Mouse (Mus musculus): ENCODE measurements around the gene Tenm4.

Gene Tenm4

DNA sequence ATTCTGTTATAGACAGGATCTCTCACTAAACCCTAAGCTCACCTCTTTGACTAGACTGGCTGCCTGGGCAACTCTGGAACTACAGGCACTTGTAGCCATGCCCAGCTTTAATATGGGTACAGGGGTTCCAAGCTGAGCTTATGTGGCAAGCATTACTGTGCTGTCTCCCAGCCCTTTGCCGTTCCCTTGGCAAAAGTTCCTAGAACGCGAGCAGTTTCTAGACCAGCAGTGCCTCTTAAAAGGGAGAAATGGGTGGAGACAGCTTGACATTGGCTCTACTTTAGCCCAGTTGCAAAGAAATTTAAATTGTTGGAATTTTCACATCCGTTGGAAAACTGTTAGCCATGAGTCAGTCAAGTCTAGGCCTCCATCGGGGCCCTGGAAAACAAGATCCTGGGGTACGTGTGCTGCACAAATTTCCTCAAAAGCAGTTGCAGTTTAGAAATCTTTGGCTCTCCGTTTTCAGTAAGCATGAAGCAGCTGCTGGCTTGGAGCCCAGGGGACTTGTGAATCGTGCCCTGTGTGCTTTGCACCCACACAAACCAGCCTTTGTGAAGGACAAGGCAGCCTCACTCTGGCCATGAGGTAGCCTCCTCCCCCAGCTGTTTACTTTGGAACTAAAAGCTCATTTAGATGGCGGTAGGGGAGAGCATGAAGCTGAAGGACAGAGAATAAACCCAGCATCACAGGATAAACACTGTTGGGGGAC lies 625.1 kb downstream of the Tenm4 start:
- no peak for DNase-seq (ENCODE audit: extremely low spot score, low read depth, low spot score)

- DNase-seq (ENCODE audit: extremely low spot score, low read depth, low spot score): no peak
Measured at GRCm38 (mm10) chr7:96796788-96797485, 625.9 kb downstream of the Tenm4 start.

GRCm38 (mm10) chr7:96797716-96798332 lies 626.8 kb downstream of the Tenm4 start:
- no peak for DNase-seq (ENCODE audit: extremely low spot score, low read depth, low spot score)

DNA sequence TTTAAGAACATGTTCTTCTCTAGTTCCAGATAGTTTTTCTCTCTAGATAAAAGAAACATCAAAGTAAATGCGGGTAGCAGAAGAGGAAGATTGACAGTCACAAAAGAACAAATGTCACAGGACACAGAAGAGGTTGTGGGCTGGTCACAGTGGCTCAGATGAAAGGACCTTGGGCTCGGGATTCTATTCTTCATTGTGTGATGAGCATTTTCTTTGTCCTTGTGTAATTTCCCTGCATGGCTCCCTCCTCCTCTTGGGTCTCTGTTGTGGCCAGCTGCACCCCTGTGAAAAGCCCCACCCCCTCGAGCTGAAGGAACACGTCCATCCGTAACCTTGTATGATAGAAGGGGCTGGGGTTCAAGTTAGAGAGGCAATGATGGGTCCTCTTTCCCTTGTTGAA lies 628.8 kb downstream of the Tenm4 start:
- DNase-seq (ENCODE audit: extremely low spot score, low read depth, low spot score): no peak

DNA sequence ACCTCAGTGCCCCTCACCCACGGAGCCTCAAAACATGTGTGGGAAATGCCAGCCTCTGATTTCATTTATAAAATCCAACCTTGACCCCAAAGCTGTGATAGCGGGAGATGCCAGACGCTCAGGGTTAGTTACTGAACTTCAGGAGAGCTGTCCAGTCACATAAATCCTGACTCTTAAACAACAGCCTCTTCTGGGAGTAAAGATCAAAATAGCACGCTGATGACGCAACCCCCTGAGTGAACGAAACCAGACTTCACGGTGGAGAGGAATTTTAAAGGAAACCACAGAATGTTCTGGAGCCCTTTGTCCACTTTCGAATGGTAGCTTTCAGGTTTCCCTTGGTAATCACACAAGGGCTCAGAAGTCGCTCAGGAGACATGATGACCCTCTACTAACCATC lies 630.3 kb downstream of the Tenm4 start:
- no peak for DNase-seq (ENCODE audit: extremely low spot score, low read depth, low spot score)

- no peak for DNase-seq (ENCODE audit: extremely low spot score, low read depth, low spot score)
Measured at GRCm38 (mm10) chr7:96802216-96802615, 631.2 kb downstream of the Tenm4 start.

- DNase-seq (ENCODE audit: extremely low spot score, low read depth, low spot score): no peak
Measured at GRCm38 (mm10) chr7:96806561-96806960, 635.5 kb downstream of the Tenm4 start.

DNA sequence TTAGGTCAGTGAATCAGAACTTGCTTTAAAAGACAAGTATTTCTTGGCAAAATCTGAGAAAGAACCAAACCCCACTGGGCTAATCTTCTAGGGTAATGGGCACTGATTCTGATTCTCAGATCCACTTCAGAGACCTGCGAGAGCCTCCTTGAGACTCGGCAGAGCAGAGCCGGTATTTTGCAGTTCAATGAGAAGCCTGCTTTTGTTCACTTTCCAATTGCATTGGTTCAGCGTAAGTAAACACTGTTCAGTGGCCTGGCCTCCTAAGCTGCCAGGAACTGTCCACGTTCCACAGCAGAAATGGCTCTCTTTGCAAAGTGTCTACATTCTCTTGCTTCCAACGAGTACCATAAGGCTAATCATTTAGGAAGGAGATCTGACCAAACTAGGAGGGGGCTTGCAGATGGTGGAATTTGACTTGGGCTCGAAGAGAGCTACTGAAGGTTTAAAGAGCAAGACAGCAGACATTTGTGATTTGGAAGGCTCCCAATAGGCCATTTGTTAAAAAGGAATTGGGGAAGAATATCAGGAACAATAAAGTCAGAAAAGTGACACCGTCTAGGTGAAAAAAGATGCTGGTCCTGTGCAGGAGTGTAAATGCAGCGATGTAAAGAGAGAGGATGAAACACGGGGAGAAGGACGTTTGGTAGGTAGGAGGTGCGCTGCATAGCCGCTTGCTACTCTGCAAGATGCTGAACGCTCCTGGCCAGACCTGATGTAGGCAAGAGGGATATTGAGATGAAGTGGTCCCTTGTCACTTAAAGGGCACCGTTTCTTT lies 636.4 kb downstream of the Tenm4 start:
- DNase-seq (ENCODE audit: extremely low spot score, low read depth, low spot score): no peak

GRCm38 (mm10) chr7:96808059-96808646 lies 637.1 kb downstream of the Tenm4 start:
- no peak for DNase-seq (ENCODE audit: extremely low spot score, low read depth, low spot score)

- DNase-seq (ENCODE audit: extremely low spot score, low read depth, low spot score): no peak
Measured at GRCm38 (mm10) chr7:96811691-96812090, 640.6 kb downstream of the Tenm4 start.

DNA sequence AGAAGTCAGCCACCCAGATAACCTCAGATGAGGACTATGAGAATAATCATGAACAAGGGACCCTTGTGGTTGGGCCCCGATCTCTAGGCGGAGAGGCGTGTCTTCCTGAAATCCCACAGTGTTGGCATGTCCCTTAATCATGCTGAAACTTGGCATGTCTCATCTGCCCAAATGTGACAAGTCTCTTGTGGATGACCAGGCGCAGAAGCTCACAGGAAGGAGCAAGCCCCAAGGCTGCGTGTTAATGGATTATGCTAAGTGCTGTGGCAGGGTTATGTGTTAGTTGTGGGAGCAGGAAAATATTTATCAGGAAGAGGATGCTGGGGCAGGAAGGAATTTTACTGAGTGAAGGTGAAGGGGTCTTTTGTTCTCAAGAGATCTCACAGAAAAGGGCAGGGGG lies 642.0 kb downstream of the Tenm4 start:
- no peak for DNase-seq (ENCODE audit: extremely low spot score, low read depth, low spot score)

DNA sequence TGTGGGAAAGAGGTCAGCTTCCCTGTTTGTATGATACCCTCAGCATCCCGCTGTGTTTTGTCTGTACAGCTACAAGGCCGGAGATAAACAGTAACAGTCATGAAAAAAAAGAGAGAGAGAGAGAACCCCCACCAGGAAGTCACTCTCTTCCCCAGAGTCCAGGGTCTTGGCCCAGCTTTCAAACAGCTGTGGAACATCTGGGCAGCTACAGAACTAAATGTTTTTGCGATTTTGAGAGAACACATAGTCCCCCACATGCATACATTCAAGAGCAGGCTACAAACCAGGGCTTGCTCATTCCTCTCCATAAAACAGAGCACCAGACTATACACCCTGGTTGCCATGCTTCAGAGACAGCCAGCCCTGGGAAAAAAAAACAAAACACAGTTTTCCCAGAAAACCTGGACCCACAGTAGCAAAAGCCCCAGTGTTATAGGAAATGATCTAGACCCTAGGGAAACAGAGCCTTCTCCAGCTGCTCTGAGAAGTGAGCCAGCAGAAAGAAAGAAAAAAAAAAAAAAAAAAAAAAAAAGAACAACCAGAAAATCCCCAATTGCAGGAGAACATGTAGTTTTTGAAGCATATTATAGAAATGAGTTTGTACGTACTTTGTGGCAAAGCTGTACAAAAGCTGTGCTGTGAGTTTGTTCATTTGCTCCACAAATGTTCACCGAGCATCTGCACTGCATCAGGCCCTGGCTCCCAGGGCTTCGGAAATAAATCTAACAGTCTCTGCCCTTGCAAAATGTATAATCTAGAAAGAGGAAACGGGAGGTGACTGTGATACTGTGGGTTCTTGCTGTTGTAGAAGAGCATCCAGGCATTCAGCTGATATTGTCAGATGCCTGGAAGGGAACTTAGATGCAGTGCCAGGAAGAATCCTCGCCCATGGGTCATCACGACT lies 642.7 kb downstream of the Tenm4 start:
- DNase-seq (ENCODE audit: extremely low spot score, low read depth, low spot score): no peak

DNA sequence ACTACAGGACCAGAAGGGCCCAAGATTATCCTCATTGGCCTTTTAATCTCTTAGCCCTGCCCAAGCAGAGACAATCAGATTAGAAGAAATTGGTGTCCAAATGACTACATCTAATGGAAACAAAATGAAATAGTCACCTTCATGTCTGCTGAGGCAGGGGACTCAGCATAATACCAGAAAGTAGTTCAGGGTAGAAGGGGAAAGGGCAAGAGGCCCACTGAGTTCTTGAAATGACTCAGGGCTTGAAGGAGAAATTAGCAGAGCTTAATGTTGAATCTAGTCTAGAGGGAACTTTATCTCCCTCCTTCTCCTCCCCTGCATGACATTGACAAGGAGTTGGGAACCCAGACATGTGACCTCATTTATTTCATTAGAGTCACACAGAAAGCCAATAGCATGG lies 643.5 kb downstream of the Tenm4 start:
- DNase-seq (ENCODE audit: extremely low spot score, low read depth, low spot score): no peak

- no peak for DNase-seq (ENCODE audit: extremely low spot score, low read depth, low spot score)
Measured at GRCm38 (mm10) chr7:96817030-96817674, 646.1 kb downstream of the Tenm4 start.

DNA sequence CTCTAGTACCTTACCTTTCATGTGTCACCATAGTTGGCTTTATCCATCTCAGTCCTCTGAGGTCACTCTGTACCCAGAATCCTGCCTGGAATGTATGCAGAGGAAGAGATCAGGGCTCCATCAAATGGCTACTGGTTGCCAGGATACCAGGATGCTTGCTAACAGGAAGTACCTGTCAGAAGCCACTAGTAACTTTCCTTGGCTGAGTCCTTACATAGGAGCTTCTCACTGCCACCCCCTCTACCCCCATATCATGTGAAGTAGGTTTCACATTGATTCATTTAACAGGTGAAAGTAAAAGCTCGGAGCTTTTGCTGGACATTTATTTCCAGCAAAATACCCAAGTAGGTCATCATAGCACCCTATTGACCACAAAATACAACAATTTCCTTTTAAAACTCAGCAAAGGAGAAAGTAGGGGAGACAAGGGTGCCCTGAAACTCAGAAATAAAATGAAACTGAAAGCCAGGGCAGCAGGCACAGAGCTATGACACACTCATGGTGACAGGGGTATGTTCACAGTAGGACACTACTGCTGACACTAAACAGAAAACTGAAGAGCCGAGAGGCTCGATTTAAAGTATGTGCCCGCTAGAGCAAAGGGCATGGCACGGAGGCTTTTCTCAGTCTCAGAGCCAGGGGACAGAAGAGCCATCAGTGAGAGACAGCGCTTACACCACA lies 647.3 kb downstream of the Tenm4 start:
- no peak for DNase-seq (ENCODE audit: extremely low spot score, low read depth, low spot score)

DNA sequence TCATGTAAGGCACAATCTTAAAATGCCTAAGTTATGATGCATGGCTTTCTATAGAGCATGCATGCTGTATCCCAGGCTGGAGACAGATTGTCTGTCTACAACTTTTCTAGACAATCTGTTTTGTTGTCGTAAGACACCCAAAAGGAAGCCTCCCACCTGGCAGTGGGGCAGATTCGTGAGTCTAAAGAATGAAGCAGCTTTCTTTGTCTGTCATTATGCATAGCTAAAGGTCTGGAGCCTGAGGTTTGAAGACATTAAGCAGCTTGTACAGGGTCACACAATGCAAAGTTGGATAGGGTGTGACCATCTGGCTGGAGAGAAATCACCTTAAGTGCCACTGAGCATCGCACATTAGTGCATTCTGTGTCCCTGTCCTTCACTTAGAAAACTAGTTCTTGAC lies 648.5 kb downstream of the Tenm4 start:
- DNase-seq (ENCODE audit: extremely low spot score, low read depth, low spot score): no peak

DNA sequence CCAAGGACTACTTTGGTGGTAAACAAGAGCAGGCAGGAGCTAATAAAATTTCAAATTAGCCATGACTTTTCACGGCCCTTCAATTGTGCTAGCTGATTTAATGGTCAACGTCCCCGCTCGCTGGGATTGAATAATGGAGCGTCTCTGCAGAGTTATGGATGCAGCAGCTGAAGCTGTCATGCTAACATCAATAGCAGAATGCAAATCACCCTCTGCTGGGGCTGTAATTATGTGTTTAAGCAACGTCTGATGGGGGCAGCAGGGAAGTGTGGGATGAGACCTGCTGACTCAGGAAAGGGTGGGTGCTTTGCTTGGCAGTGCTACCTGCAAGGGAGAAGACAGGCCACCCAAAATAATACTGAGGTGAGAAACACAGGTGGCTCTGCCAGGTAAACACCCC lies 649.3 kb downstream of the Tenm4 start:
- DNase-seq (ENCODE audit: extremely low spot score, low read depth, low spot score): no peak

GRCm38 (mm10) chr7:96826101-96826500 lies 655.1 kb downstream of the Tenm4 start:
- DNase-seq (ENCODE audit: extremely low spot score, low read depth, low spot score): no peak

DNA sequence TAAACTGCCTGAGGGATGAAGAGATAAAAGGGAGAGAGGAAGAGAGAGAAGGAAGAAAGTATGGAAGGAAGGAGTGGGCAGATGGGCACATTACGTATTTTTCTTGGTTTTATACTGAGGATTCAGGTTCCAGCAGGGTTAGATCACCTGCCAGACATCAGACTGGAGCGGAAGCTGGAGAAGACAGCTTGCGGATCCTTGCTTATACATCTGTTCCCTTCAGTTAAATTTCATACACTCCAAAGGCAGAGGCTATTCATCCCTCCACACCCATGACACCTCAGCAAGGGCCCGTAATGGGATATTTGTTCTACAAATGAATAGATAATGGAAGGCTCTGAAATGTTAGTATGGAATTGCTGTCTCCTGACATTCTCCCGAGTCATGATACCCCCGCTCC lies 655.6 kb downstream of the Tenm4 start:
- DNase-seq (ENCODE audit: extremely low spot score, low read depth, low spot score): no peak

Data from hindlimb bud, embryonic 11.5 days (tissue).